Mouse (Mus musculus): ENCODE measurements at regions not wholly inside any gene's neighbourhood (a gene's known extent, or its start where the extent isn't known, plus 50 kb on each side); places are given as distances from the start of the nearest gene placed in this dataset.

DNA sequence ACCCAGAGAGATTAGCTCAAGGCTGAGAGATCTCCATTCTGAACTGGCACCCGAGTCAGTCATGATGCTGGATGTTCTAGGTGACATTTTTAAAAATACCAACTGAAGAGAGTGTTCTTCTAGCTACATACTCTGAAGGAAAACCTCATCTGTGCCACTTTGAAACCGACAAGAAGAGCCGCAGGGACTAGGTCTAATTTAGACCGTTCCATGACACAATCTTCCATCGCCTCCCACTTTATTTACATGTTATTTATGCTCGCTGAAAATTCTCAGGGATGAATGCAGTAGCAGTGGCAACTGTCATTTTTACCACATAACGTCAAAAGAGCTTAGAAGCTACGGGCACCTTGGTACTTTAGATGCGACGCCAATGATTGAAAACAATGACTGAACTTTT is 514.1 kb upstream of the Gm10131 start:
- DNase-seq = no peak

DNA sequence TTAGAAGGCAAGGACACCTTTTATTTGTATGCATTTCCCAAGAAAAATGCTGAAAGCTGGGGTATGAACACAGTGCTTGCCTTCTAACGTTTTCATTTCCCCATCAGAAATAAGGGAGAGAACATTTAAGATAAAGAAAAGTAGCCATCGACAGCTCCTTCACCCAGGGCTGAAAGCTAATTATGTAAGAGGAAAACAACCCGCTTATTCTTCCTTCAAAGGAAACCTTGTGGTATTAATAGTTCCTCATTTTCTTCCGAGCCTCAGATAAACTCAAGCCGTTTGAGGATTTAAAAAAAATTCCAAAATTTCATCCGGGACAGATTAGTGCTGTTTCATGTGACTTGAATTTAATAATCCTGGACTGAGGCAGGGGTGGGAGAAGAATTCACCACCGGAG is 512.2 kb upstream of the Gm10131 start:
- DNase-seq = no peak

DNA sequence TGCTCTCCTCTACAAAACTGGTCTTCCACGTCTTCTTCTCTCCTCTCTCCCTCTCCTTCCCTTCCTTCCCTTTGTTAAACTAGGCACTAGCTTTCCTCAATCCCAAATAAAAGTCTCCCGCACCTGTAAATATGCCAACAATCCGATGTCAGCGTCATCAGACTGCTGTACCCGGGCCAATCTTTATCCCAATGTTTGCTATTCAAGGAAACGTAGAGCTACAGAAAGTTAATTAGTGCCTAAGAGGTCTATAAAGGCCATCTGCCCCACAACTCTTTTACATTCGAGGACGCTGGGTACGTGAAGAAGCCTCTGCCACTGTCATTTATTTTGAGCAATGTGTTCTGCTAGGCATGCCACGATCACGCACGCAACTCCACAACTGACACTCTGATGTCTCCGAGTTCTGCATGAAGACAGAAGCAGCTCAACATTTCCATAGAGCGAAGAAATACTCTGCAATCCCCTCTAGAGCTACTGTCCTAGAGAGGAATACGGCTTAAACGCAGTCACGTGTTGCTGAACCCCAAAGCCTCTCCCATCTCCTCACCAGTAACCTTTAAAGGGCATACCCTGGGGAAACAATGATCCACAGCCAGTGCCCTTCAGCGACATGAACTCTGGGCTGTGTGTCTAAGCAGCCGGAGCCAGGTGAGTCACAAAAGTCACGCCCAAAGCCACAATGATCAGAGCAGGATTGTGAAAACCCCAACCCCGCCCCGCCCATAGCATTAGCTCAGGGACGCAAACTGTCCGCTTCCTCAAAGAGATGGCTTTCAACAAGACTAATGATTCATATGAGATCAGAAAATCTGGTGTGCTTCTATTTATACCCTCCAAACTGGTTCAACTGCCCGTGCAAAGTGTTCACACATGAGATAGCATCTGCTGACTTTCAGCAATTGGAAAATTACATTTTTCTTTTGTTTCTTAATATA is 510.9 kb upstream of the Gm10131 start:
- peak; percentile 61 for DNase-seq

DNA sequence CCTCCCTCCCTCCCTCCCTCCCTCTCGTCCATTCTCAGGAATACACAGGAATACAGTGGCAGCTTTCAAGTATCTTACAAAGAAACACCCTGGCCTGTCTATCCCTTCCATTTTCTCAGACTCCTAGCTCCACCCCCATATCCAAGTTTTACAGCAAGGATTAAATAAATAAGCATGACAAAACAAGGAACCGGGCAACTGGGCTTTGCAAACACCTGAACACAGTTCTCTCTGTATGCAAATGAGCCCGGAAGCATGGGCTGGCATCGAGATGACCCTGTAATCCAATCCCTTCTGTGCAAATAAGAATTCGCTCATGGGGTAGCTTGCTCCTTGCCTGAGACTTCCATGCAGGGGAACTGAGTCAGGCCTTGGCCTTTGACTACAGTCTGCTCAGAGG is 506.5 kb upstream of the Gm10131 start:
- no peak for DNase-seq

DNA sequence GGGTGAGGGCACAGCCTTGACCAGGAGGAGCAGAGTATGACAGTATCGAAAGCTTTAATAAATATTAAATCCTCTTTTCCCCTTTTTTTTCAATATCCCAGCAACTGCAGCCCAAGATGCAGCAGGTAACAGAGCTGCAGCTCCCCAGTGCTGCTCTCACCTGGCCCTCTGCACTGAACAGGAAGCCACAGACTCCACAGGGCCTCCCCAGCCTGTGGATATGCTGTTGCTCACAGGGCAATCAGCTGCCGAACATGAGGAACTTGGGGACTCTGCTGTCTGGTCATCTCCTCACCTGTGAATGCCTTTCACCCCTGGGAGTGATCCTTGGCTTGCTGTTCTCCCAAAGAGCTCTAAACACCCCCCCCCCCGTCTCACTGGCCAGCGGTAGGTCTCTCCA is 503.4 kb upstream of the Gm10131 start:
- DNase-seq = no peak

DNA sequence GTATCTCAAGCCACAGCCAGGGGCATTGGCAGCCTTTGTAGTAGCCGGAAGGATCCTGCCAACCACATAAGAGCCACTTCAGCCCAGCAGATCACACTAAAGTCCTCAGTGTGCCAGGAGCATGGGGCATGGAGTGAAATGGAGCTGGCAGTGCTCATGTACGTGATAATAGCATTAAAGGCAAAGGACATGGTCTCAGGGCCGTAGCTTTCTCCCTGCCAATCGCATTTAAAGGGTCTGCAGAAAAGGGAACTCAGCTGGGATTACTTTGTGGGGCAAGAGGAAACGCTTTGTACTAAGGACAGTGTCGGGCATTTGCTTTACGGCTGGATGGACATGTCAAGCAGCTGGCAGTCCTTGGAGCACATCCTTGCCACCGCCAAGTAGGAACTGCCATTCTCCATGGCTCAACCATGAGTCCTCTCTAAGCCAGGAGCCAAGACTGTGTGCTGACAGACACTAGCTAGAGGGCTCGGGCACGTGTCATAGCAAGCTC is 502.5 kb upstream of the Gm10131 start:
- DNase-seq = peak; percentile 54

DNA sequence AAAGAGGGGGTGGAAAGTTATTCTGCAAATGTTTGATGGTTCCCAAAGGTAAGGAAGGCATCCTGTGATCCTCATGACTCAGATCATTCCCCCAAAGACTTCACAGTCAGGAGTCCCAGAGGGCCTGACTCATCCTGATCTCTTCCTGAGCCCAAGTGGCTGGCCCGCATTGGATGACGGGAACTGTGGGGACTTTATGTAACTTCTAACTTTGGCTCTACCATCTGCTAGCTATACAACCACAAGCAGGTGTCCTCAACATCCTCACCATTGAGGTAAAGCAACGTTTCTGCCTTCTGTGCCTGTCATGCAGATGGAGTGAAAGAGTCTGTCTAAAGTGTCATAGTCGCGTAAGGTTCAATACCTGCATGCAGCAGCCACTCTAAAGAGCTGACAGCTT is 501.6 kb upstream of the Gm10131 start:
- DNase-seq = no peak

DNA sequence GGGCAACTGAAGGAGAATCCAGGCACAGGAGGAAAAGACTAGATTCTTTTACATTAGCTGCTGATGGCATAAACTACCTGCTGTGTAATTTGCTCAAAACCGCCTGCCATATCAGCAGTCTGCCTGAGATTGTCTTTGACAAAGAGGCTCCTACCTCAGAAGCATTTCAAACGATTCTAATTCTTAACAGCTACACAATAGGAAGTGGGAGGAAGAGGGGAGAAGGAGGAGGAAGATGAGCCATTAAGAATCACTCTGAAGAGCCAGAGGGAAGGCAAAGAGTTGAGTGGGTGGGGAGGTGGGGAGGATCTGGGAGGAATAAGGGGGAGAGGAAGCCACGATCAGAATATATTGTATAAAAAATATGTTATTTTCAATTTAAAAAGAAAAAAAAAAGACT is 500.9 kb upstream of the Gm10131 start:
- DNase-seq = no peak

DNA sequence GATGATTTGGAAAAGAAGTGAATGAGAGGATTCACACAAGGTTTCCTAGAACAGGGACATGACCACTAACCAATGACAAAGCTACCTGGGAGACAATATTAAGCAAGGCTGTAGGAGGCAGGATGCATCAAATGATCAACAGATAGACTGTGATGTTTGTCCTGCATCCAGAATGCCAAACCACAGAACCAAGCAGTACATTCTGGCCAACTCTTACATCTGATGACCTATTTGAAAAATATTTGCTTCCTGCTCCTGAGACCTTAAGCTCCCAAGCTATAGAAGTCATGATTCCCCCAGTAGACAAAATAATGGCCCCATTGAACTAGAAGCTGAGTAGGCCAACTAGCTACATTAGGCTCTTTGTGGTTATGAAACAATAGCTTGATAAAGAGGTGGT is 498.6 kb upstream of the Gm10131 start:
- no peak for DNase-seq

DNA sequence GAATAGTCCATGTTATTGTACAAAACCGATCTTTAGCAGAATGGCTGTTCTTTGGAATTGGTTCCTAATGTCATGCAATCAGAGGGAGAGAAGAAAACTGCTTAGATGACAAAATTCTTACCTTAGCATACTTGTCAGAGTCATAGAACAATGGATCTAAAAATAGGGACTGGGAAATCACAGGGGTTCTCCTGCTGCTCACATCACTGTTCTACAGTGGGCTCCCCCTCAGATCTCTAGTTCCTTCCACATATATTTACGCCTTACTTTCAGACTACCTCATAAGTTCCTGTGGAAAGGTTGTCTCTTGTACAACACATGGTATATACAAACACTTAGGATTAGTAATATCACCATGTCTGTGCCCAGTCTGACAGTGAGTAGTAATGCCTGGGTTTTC is 495.9 kb upstream of the Gm10131 start:
- DNase-seq = no peak

DNA sequence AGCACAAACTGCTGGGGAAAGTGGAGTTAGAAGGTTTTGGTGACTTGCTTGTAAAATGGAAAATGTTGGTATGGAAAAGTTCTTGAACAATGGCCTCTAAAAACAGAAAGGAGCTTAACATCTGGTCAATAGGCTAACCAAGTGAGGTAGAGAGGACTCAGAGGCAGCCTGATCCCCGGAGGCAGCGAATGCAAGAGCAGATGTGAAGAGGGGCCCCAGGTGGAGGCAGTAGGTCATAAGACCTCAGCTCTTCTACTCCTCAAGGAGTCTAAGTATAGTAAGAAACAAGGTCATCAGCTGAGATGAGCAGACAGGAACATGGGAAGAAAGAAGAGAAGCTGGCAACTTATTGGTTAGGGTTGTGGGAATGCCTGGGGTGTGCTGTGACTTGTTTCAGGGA is 493.5 kb upstream of the Gm10131 start:
- DNase-seq = no peak

DNA sequence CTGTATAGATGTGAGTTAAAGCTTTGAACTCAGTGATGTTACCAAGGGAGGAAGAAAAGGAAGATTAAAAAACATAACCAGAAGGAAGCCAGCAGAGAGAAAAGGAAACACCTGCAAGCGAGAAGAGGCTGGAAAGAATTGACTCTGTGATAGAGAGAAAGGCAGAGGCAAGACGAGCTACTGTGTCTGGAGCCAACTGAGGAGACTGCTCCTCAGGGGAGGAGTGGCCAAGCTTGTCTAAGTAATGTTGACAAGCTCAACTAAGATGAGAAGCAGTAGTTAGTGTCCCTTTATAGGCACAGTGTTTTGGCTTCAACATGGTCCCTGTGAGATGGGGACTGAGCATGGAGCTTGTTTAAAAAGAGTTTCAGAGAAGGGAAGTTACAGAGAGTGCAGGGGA is 493.0 kb upstream of the Gm10131 start:
- DNase-seq = no peak

DNA sequence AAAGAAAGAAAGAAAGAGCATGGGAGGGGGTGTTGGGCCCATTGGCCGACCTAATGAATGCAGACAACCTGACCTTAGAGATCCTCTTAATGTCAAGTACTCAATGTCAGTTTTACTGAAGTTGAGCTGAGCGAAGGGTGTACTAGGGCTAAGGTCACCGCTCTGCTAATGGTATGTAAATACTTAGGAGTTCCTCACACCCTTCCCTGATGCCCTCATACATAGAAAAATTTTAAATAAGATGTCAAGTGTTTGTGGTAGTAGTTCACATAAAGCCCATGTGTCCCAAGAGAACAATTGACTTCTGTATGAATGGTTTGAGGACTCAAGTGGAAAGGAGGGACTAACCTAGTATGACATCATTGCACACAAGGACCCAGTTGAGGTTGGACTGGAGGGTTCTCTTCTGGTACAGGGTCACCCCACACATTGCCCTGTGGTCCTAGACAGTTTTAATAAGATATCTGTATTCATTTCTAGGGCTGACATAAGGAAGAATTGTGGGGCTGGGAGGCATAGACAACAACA is 490.0 kb upstream of the Gm10131 start:
- peak; percentile 29 for DNase-seq

DNA sequence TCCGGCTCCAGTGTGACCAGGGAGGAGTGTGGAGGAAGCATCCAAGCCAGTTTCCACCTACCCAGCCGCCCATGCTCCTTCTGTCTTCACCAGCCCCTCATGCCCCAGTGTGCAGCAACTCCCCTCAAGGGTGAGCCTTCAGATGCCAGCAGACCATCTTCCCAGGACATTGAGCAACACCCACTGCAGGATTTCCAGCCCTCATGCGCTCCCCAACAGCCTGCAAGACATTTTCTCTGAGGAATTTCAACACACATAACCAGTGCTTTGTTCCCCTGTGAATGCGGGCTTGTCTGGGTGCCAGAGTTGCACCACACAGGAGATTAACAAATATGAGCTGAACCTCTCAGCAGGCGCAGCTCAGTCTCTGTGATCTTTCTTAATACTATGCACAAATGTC is 489.3 kb upstream of the Gm10131 start:
- DNase-seq = peak; percentile 86

DNA sequence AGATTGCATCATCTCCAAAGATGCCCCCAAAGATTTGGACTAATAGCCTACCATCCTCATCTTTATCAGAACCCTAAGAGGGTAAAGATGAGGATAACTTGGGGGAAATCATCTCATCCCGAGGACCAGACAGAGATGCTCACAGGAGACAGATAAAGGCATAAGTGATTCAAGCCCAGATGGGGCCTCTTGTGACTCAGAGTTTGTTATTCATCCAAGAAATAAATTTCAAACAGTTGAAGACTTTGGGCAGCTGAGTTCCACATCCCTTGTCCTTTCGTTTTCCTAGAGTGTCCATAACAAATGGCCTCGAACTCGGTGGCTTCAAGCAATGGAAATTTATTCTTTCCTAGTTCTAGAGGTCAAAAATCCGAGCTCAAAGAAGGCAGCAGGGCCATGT is 485.1 kb upstream of the Gm10131 start:
- no peak for DNase-seq

DNA sequence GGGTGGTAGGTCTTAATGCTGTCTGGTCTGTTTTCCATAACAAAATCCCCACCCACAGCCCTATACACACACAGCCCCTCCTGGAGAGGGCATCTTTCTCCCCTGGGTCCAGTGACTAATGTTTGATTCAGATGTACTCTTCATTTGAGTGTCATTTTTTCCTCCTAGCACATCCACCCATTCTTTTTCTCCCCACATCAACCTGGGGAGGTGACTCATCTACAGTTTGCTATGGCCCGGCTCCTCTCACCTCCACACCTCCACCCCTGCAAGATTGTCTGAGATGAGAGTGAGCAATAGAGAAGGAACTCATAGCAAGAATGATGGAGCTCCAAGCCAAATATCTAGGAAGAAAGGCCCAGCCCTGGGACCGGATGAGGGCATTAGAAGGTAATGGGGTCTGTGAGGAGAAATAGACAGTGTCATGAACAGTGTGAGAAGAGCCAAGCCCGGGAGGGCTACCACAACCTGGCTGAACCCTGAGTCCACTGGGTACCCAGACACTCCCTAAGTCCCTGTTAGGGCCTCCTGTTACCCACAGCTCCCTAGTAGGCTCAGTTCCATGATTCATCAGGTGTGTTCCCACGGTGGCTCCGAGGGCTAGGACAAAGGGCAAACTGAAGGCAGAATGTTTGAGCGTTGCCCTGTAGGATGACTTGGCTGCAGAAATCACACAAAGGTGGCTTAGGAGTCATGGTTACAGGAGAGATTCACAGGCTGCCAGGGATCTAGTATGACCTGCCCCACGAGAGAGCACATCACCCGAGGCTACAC is 479.6 kb upstream of the Gm10131 start:
- DNase-seq = no peak

DNA sequence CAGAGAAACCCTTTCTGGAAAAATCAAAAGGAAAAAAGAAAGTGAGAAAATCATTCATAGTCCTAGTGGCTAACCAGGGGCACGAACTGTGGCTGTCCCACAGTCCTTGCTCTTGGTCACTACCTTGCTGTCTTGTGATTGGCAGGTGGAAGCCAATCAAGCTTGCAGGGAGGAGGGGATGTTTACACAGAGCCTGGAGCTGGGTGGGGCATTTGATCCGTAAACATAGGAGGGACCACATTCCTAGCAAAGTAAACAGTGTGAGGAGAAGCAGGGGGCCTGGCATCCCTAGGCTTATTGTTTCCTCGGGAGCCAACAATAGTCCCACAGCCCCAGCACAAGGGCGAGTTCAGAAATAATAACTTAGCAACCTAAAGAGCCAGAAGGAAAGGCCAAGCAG is 466.5 kb upstream of the Gm10131 start:
- DNase-seq = peak; percentile 52

DNA sequence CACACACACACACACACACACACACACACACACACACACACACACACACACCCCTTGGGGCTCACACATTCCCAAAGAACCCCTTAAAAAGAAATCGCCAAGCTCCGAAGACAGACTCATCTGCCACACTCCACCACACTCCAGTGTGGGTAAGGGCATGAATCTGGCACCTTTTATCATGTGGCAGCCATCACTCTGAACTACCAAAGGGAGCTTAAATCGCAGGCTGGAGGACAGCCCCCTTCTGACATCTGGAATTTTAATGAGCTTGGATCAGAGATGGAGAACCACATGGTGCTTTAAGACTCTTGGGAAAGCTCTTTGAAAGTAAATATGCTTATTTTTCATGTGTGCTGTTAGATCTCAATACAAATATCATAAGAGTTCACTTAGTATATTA is 462.5 kb upstream of the Gm10131 start:
- no peak for DNase-seq

DNA sequence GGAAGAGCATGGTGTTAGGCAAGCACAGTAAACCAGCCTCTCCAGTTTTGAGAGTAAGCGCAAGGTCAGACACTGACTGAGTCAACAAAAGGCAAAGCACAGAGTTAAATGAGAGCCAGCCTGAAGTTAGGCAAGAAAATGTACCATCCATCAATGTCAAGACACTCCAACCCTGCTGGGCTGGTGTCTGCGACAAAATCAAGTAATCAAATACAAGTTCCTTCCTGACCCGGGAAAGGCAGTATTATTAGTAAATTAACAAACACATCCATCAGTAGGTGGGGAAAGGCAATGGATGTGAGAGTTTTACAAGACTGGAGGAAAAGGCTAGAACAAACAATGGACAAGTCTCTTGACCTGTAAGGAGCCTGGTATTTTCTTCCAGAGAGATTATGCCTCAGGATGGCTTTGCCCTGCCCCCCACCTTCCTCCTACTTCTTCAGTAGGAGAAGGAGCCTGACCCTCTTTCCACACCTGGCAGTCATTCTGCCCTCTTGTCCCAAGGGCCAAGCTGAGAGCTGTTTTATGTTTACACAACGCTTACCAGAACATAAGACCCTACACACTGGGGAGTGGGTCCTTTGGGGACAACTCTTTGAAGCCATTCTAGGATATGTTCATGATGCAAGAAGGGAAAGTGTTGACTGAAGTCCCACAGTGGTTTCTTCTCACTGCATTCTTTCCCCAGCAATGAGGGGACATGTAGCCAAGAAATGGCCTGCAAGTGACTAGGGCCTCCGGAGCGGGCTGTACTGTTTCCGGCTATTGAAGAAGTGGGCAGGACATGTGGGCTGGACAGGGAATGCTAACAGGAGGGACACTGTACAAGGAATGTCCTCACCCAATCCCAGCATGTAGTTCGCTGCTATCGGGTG is 461.7 kb upstream of the Gm10131 start:
- peak; percentile 92 for DNase-seq

DNA sequence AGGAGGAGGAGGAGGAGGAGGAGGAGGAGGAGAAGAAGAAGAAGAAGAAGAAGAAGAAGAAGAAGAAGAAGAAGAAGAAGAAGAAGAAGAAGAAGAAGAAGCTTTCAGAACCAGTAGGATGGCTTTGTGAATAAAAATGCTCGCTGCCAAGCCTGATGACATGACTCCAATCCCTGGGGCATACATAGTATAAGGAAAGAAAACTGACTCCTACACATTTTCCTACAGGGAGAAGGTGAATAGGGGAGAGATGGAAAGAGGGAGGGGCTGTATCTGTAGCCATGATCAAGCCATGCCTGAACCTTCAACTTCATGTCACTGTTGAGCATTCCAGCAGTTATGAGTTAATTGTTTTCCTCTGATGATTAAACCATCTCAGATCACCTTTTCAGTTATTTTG is 460.2 kb upstream of the Gm10131 start:
- DNase-seq = no peak

DNA sequence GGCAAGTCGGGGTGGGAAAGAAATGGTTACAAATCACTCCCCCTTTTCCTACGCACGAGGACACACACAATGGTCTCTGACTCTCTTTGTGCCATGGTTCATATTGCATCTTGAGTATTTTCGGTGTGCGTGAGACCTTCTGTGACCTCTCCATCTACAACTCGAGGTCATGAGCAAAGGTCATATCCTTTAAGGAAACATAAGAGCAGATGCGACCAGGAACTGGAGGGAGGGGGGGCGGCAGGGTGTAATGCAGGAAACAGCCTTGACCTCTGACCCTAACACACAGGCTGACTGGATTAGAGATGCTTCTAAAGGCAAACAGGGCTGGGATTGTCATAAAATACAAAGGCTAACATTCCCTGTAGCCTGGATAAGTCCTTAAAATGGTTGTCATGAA is 450.7 kb upstream of the Gm10131 start:
- no peak for DNase-seq

DNA sequence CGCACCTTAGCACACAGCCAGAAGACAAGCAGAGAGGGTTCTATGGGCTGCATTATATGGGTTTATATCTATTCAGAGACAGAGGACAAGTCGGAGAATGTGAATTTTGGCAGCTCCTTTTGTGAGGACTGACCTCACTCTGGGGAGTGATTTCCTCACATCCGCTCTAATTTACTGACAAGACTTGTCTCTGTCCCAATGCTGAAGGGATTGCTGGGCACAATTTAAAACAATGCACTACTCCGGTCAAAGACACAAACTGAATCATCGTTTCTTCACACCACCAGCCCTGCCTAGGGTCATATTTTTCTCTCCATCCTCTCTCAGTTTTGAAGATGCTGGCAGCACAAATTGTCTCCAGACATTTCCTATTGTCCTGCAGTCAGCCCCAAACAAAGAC is 438.2 kb upstream of the Gm10131 start:
- no peak for DNase-seq

DNA sequence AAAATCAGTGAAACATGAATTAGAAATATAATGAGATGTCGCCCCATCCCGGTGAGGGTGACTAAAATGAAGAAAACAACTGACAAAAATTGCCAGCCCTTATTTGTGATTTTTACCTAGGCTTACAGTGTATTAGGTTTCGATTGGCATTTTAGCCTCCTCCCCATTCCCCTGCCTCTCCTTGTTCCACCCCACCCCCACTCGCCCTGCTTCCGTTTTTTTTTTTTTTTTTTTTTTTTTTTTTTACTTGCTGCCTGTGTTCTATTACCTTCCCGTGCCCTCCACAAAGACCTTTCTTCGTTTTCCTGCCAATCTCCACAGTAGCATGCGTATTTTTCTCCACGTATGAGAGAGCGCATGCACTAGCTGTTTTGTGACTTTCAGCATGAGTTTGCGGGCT is 435.3 kb upstream of the Gm10131 start:
- no peak for DNase-seq
